Mouse (Mus musculus): ENCODE data around the gene Acly. TPM values are rescaled to one million over a fixed set of nuclear protein-coding genes. Genes with fewer than 3 reads are reported as not detected.

Gene Acly
- total RNA-seq, 2 experiments from 2014 or later, result 38.9 to 41.2 TPM

GRCm38 (mm10) chr11:100465229-100465792, 62.5 kb downstream of the Acly start:
- intact Hi-C loops (cut with DNase I), result no loop called here
- DNase-seq, result no peak

DNA sequence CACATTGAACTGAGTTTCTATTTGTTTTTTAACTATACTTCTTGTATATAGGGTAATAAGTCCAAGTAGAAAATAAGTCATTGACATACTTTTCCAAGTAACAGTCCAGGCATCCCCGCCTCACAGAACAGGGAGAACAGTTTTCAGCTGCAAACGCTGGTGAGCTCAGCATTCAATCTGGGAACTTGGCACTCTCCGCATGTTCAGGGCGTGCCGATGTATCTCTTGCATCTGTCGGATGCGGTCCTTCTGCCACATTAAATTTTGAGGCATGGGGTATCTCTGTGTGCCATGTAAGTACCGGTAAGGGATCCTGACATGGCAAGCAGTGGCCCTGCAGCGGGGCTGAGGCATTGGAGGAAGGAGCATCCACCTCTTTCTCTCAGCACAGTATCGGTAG, 65.1 kb downstream of the Acly start:
- intact Hi-C loops (cut with DNase I), result no loop called here
- peak in 1 of 2 experiments; percentile 4 for DNase-seq

DNA sequence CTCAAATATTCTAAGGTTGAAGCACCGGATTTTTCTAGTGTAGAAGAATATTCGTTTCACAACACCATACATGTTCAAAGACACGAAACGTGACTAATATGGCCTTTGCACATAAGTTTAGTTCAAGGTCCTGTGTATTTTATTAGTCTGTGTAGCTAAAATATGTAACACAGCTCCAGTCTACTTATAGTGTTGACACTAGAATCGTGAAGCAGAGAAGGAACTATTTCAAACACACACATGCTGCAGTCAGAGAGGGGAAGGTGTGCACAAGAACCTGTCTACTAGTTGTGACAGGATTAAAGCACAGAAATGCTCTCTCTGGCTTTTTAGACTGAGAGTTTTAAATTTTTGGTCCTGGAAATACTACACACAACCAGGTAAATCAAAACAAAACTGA, 70.1 kb downstream of the Acly start:
- no peak for DNase-seq
- intact Hi-C loops (cut with DNase I), result no loop called here

- DNase-seq, result no peak
- intact Hi-C loops (cut with DNase I), result no loop called here
Measured at GRCm38 (mm10) chr11:100457247-100457646, 70.6 kb downstream of the Acly start.

DNA sequence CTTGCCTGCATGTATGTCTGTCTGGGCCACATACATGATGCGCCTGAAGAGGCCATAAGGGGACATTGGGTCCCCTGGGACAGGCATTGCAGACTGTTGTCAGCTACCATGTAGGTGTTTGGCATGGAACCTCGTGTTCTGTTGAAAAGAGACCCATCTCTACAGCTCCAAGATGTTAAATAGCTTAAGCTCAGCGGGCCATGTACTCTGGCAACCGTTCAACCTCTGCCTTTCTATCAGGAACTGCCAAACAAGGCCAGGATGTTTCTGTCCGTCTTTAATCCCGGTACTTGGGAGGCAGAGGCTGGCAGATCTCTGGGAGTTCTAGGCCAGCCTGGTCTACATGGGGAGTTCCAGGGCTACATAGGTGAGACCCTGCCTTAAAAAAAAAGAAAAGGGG, 85.2 kb downstream of the Acly start:
- intact Hi-C loops (cut with DNase I), result no loop called here
- DNase-seq, result no peak

- DNase-seq, result no peak
- intact Hi-C loops (cut with DNase I), result no loop called here
Measured at GRCm38 (mm10) chr11:100441797-100442196, 86.0 kb downstream of the Acly start, which contains the start of the genes Nt5c3b and Klhl10. TSS of gene Nt5c3b (minus strand) at chr11:100441808. TSS of gene Klhl10 (plus strand) at chr11:100441917.

- peak; percentile 90 to 92 for DNase-seq
- intact Hi-C loops (cut with DNase I), result no loop called here
Measured at GRCm38 (mm10) chr11:100440691-100441522, 86.9 kb downstream of the Acly start.

GRCm38 (mm10) chr11:100437901-100438300, 89.9 kb downstream of the Acly start:
- intact Hi-C loops (cut with DNase I), result no loop called here
- DNase-seq, result no peak

DNA sequence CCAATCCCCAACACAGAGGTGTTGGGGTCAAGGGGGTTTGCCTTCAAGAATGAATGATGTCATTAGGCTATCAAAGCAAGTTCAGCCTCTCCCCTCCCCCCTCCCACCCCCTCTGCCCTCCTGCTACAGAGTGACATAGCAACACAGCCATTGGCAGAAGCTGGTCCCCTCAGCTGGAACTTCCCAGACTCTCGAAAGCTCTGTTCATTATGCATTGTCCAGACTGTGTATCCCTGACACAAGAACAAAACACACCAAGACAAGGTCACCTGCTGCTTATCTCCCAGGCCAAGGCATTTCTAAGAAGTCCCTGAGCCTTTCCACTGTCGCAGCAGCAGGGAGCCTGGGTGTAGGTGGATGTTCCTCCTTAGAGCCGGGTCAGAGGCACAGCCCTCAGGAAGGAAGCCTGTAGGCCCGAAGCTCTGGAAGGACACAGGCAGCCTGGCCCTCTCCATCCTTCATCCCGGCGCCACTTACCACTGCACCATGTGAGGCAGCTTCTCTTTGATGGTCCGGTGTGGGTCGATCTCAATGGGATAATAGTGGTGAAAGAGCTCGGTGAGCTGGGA, 92.0 kb downstream of the Acly start:
- DNase-seq, result no peak
- intact Hi-C loops (cut with DNase I), result no loop called here

DNA sequence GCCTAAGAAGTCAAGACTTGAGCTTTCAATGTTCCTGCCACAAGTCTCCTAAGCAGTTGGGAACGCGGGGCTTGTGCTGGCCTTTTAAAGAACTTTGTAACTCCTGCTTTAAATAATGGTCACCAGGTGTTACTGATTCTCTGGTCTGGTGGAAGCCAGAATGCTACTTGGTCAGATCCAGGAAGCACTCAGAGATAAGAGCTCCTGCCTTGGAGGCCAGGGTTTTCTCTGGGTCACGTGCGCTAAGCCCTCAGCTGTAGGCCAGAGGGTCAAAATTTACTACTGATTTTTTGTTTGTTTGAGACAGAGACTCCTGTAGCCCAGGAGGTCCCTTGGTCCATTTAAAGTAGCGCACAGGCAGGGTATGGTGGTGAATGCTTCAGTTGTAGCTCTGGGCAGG, 95.8 kb downstream of the Acly start:
- intact Hi-C loops (cut with DNase I), result no loop called here
- DNase-seq, result no peak

DNA sequence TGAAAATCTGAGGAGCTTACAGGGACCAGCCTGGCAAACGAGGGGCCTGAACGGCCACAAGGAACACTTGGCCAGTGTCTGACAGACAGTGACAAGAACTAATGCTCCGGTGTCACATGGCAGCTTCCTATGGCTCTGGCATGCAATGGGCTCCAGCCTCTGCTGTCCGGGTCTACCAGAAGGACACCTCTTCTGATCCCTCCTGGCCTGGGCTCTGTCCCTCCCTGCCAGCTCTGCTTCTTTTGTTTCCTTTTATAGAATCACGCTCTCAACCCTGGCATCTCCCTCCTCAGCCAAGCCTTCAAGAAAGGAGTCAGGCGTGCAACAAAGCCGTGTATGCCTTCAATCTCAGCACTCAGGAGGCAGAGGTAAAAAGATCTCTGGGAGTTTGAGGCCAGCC, 97.7 kb downstream of the Acly start:
- DNase-seq, result peak in 1 of 2 experiments; percentile 39
- intact Hi-C loops (cut with DNase I), result no loop called here

DNA sequence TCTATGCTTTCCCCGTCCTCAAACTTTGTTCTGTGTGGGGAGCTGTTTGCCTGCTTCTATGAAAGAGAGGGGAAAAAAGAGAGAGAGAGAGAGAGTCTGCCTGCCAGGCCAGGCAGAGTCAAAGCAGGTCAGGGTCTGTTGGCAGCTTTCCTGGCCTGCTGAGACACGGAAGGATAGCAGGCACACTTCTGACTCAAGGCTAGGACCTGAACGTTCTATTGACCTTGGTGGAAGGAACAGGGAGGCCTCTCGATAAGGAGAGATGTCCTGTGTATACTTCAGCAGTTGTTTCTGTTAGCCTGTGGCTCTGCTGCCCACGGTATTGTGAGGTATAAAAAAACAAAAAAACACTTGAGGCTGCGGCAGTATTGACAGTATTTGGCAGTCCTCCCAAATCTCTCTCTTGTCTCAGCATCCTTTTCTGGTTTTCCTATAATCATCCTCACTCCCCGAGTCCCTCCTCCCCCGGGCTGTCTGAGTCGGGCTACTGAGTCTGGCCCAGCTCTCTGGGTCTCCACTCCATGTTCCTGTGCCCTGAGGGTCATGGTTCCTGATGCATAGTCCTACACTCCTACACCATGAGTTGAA, 99.1 kb downstream of the Acly start:
- intact Hi-C loops (cut with DNase I), result loop anchor here (5.0 to 10.0 kb wide), 2 partner anchors 129 to 276 kb away; partner anchors contain the start of gene Dhx58
- peak; percentile 45 to 67 for DNase-seq

DNA sequence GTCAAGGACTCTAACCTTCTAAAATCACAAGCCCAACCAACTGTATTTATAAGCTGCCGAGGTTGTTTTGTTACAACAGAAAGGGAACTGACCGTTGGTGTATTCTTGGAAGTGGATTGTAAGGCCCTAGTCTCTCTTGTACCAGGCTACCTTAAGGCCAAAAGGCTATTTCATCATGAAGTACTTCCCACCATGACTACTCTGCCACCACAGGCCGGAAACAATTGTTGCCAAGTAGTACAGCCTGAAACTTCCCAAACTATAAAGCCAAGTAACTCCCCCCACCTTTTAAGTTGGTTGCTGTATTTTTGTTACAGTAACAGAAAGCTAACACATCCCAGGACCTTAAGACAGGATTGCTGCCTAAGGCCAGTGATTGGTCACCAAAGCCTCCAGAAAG, 101.0 kb downstream of the Acly start:
- no peak for DNase-seq
- intact Hi-C loops (cut with DNase I), result loop anchor here (1.0 to 10.0 kb wide), 3 partner anchors 45 to 278 kb away; partner anchors contain the start of genes Dhx58 and Klhl11

Small RNA genes lying within 50 kb of the gene (microRNA-seq; reads per million reads assigned to microRNA genes)
- 0 reads per million in 2 experiments for gene Gm27374
- 0 reads per million in 2 experiments for gene Mir7116

Other genes starting within 250 kb of the Acly start
- 1,000 to 10,000 TPM; 1,264 to 1,321 TPM for gene Eif1, start 208.1 kb downstream of the Acly start, total RNA-seq (2021)
- gene Gast, start 193.6 kb downstream of the Acly start, total RNA-seq (2021), result not detected
- gene Hap1, start 171.9 kb downstream of the Acly start, total RNA-seq (2021), result 1 to 10 TPM; 1.2 to 1.8 TPM
- 100 to 1,000 TPM; 232 to 245 TPM for gene Jup, start 130.2 kb downstream of the Acly start, total RNA-seq (2021)
- gene P3h4, start 113.2 kb downstream of the Acly start, total RNA-seq (2021), result 10 to 100 TPM; 19.1 to 19.9 TPM
- gene Fkbp10, start 112.3 kb downstream of the Acly start, total RNA-seq (2021), result 10 to 100 TPM; 34.6 to 38.3 TPM
- 10 to 100 TPM; 36.2 to 36.4 TPM for gene Nt5c3b, start 86.2 kb downstream of the Acly start, total RNA-seq (2021)
- gene Klhl10, start 86.1 kb downstream of the Acly start, total RNA-seq (2021), result under 1 TPM; 0.41 to 0.76 TPM
- 10 to 100 TPM; 12.2 to 13.4 TPM for gene Klhl11, start 55.3 kb downstream of the Acly start, total RNA-seq (2021)
- under 1 TPM; 0.24 to 0.36 TPM for gene Ttc25, start 17.6 kb upstream of the Acly start, total RNA-seq (2021)
- gene Cnp, start 46.9 kb upstream of the Acly start, total RNA-seq (2021), result 1 to 10 TPM; 6.2 to 7.6 TPM
- 10 to 100 TPM; 53.4 to 55.2 TPM for gene Nkiras2, start 91.2 kb upstream of the Acly start, total RNA-seq (2021)
- 100 to 1,000 TPM; 158 TPM for gene Dnajc7, start 92.2 kb upstream of the Acly start, total RNA-seq (2021)
- under 1 TPM; 0.10 to 0.29 TPM for gene Zfp385c, start 164.5 kb upstream of the Acly start, total RNA-seq (2021)
- gene Dhx58, start 176.3 kb upstream of the Acly start, total RNA-seq (2021), result under 1 TPM; 0.76 to 1.00 TPM
- 10 to 100 TPM; 12.9 to 13.7 TPM for gene Kat2a, start 184.5 kb upstream of the Acly start, total RNA-seq (2021)
- gene Hspb9, start 185.8 kb upstream of the Acly start, total RNA-seq (2021), result not detected
- gene Rab5c, start 210.2 kb upstream of the Acly start, total RNA-seq (2021), result 10 to 100 TPM; 70.4 to 74.6 TPM
- gene Kcnh4, start 231.9 kb upstream of the Acly start, total RNA-seq (2021), result not detected
- not detected for gene Hcrt, start 234.9 kb upstream of the Acly start, total RNA-seq (2021)
- gene Ghdc, start 243.0 kb upstream of the Acly start, total RNA-seq (2021), result 10 to 100 TPM; 12.7 to 13.3 TPM